Mouse (Mus musculus) heart, postnatal 0 days (tissue): Measurements from ENCODE around the gene Dxo.

Source experiments
- CTCF ChIP-seq: IDR thresholded peaks from 2 replicates; pipeline ENCODE4 v1.5.1; 2016; ENCODE audit warnings: antibody characterized with exemption, control low read depth, low read depth
- EP300 ChIP-seq: IDR thresholded peaks from 2 replicates; pipeline ENCODE4 v1.6.1; 2016; ENCODE audit warnings: antibody characterized with exemption, low read depth

DNA sequence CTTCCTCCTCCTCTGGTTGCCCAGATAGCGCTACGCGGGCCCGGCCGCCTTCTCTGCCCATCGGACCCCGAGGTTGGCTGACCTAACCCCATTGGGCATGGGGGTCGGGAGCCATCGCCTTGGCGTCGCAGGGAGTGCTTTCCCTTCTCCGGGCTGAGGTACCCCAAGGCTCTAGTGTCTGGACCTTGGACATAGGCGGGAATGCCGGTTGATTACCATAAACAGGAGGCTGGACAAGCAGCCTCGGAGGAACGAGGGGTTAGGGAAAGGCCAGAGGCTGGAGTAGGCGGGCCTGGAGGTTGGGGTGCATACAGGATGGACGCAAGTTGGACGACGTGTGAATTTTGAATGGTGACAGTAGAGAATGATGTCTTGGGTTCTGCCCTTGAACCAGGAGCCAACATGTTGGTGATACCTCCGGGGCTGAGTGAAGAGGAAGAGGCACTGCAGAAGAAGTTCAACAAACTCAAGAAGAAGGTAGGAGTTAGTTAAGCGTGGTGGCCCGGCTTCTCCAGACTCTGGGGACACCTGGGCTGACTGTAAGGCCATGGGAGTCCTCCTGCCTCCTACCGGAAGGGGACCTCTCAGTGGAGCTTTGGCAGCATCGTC, 13.8 kb downstream of the Dxo start:
- TF ChIP-seq CTCF (no peak), EP300 (no peak)
